Mouse (Mus musculus): ENCODE measurements around the gene Dcaf7.

- no peak for TF ChIP-seq CTCF (IDR thresholded peaks at IDR 0.05; ENCODE audit: extremely low read depth, insufficient read length, insufficient replicate concordance, low read depth, low read length)
- no peak for TF ChIP-seq POLR2A (IDR thresholded peaks at IDR 0.05; ENCODE audit: low read depth, low read length)
These were observed 66.2 kb downstream of the Dcaf7 start for GRCm38 (mm10) chr11:106102866-106103265.
